Mouse (Mus musculus) embryonic facial prominence, embryonic 14.5 days (tissue): ENCODE results near the gene P2rx1. TPM values are rescaled to one million over a fixed set of nuclear protein-coding genes. Genes with fewer than 3 reads are reported as not detected.

ENCODE experiments used
- ATAC-seq: fragments of 200-750 bp; cut with Nextera tagmentation; 2 replicates; pipeline ENCODE4 v1.8.0; 2017; ENCODE audit warnings: low read depth, moderate number of reproducible peaks, moderate TSS enrichment
- DNase-seq: peaks from one replicate; pipeline ENCODE4 v3.0.0-alpha.2; 2015; ENCODE audit warnings: low spot score
- H3K27ac ChIP-seq: fragments of 300-500 bp; sonication (generic); replicated peaks from 2 replicates; pipeline ENCODE4 v1.5.1; 2014; ENCODE audit warnings: low read depth, mild to moderate bottlenecking, low read length, moderate library complexity
- H3K27me3 ChIP-seq: fragments of 300-500 bp; sonication (generic); replicated peaks from 2 replicates; pipeline ENCODE4 v1.6.1; 2014; ENCODE audit warnings: low read length; ENCODE audit not compliant: control insufficient read depth, insufficient read depth
- H3K36me3 ChIP-seq: fragments of 300-500 bp; sonication (generic); 2 replicates; pipeline ENCODE4 v1.6.1; 2014; ENCODE audit warnings: low read length, mixed read lengths; ENCODE audit not compliant: control insufficient read depth, insufficient read depth
- H3K4me1 ChIP-seq: fragments of 300-500 bp; sonication (generic); 2 replicates; pipeline ENCODE4 v1.6.1; 2014; ENCODE audit warnings: antibody characterized with exemption, low read length; ENCODE audit not compliant: control insufficient read depth, insufficient read depth
- H3K4me2 ChIP-seq: fragments of 300-500 bp; sonication (generic); 2 replicates; pipeline ENCODE4 v1.6.1; 2014; ENCODE audit warnings: low read depth, mild to moderate bottlenecking, low read length, moderate library complexity, mixed read lengths
- H3K4me3 ChIP-seq: fragments of 300-500 bp; sonication (generic); 2 replicates; pipeline ENCODE4 v1.5.1; 2014; ENCODE audit warnings: low read depth, mild to moderate bottlenecking, low read length
- H3K9ac ChIP-seq: fragments of 300-500 bp; sonication (generic); 2 replicates; pipeline ENCODE4 v1.6.1; 2014; ENCODE audit warnings: low read depth, mild to moderate bottlenecking, low read length, moderate library complexity, mixed read lengths
- H3K9me3 ChIP-seq: fragments of 300-500 bp; sonication (generic); 2 replicates; pipeline ENCODE4 v1.6.1; 2016; ENCODE audit warnings: low read length; ENCODE audit not compliant: control insufficient read depth
- WGBS: fragments of 180-500 bp; shearing (Covaris S2); extraction: QIAGEN DNeasy Blood & Tissue Kit; methylation state at CpG from one replicate; pipeline ENCODE4 v1.1.7; 2014; 5-methylcytosine and 5-hydroxymethylcytosine counted together
- polyA plus RNA-seq: library from polyadenylated mRNA; unstranded; fragments of >200 nt; fragmentation: Nextera tagmentation; extraction: Ambion mirVana; gene quantifications from 2 replicates; pipeline ENCODE4 v1.2.1, GENCODE M21; 2014

Gene P2rx1
- polyA plus RNA-seq, 1 experiment from 2014 or later = 3.0 TPM

GRCm38 (mm10) chr11:72982516-72982915 lies 16.4 kb upstream of the P2rx1 start:
- Histone ChIP-seq H3K27ac (no peak overlapping the region), H3K4me3 (no peak overlapping the region), H3K4me1 (no peaks in the 10 kb centered on the region), H3K36me3 (no peaks in the 10 kb centered on the region), H3K4me2 (no peak overlapping the region), H3K9ac (no peak overlapping the region), H3K9me3 (no peaks in the 10 kb centered on the region), H3K27me3 (no peaks in the 10 kb centered on the region)
- DNase-seq (no peak), ATAC-seq (no peak)
- 79% methylated on average over 9 of the region's 9 CpGs for WGBS

GRCm38 (mm10) chr11:72983283-72983682 lies 15.6 kb upstream of the P2rx1 start:
- no peaks in the 10 kb centered on the region for H3K4me1 ChIP-seq
- DNase-seq (no peak), ATAC-seq (no peak)
- H3K9me3 ChIP-seq = no peaks in the 10 kb centered on the region
- H3K9ac ChIP-seq = no peak overlapping the region
- no peaks in the 10 kb centered on the region for H3K27me3 ChIP-seq
- H3K4me3 ChIP-seq = no peak overlapping the region
- WGBS = 50% methylated on average over 5 of the region's 5 CpGs
- no peaks in the 10 kb centered on the region for H3K36me3 ChIP-seq
- H3K27ac ChIP-seq = no peak overlapping the region
- H3K4me2 ChIP-seq = no peak overlapping the region

- 72% methylated on average over 5 of the region's 5 CpGs for WGBS
- H3K27me3 ChIP-seq = no peaks in the 10 kb centered on the region
- H3K4me1 ChIP-seq = no peaks in the 10 kb centered on the region
- H3K36me3 ChIP-seq = no peaks in the 10 kb centered on the region
- DNase-seq (no peak), ATAC-seq (no peak)
- no peak overlapping the region for H3K4me2 ChIP-seq
- H3K4me3 ChIP-seq = no peak overlapping the region
- H3K9ac ChIP-seq = no peak overlapping the region
- no peaks in the 10 kb centered on the region for H3K9me3 ChIP-seq
- H3K27ac ChIP-seq = no peak overlapping the region
These were observed 12.2 kb upstream of the P2rx1 start for GRCm38 (mm10) chr11:72986745-72987144.

GRCm38 (mm10) chr11:72987234-72987633 lies 11.7 kb upstream of the P2rx1 start:
- Histone ChIP-seq H3K4me3 (no peak overlapping the region), H3K4me1 (no peaks in the 10 kb centered on the region), H3K27me3 (no peaks in the 10 kb centered on the region), H3K4me2 (no peak overlapping the region), H3K9me3 (no peaks in the 10 kb centered on the region), H3K36me3 (no peaks in the 10 kb centered on the region), H3K9ac (no peak overlapping the region), H3K27ac (no peak overlapping the region)
- no peak for DNase-seq
- no peak for ATAC-seq
- 64% methylated on average over 5 of the region's 5 CpGs for WGBS

- Histone ChIP-seq H3K9ac (no peak overlapping the region), H3K27me3 (no peaks in the 10 kb centered on the region), H3K36me3 (no peaks in the 10 kb centered on the region), H3K4me2 (no peak overlapping the region), H3K4me1 (no peaks in the 10 kb centered on the region), H3K4me3 (no peak overlapping the region), H3K27ac (no peak overlapping the region), H3K9me3 (no peaks in the 10 kb centered on the region)
- 80% methylated on average over 5 of the region's 5 CpGs for WGBS
- ATAC-seq (no peak), DNase-seq (no peak)
These were observed 11.1 kb upstream of the P2rx1 start for GRCm38 (mm10) chr11:72987807-72988206.

GRCm38 (mm10) chr11:72989044-72989443 lies 9.9 kb upstream of the P2rx1 start:
- DNase-seq = no peak
- no peak overlapping the region for H3K9ac ChIP-seq
- H3K4me1 ChIP-seq = no peaks in the 10 kb centered on the region
- H3K9me3 ChIP-seq = no peaks in the 10 kb centered on the region
- H3K4me3 ChIP-seq = no peak overlapping the region
- no peak overlapping the region for H3K27ac ChIP-seq
- no peak for ATAC-seq
- WGBS = 76% methylated on average over 6 of the region's 6 CpGs
- H3K27me3 ChIP-seq = no peaks in the 10 kb centered on the region
- H3K4me2 ChIP-seq = no peak overlapping the region
- H3K36me3 ChIP-seq = no peaks in the 10 kb centered on the region

- ATAC-seq = no peak
- Histone ChIP-seq H3K27ac (no peak overlapping the region), H3K27me3 (no peaks in the 10 kb centered on the region), H3K9me3 (no peaks in the 10 kb centered on the region), H3K9ac (no peak overlapping the region), H3K4me2 (no peak overlapping the region), H3K36me3 (no peaks in the 10 kb centered on the region), H3K4me3 (no peak overlapping the region), H3K4me1 (no peaks in the 10 kb centered on the region)
- 75% methylated on average over 9 of the region's 9 CpGs for WGBS
- no peak for DNase-seq
These were observed 8.2 kb upstream of the P2rx1 start for GRCm38 (mm10) chr11:72990688-72991087.

- Histone ChIP-seq H3K4me3 (no peak overlapping the region), H3K27me3 (no peaks in the 10 kb centered on the region), H3K27ac (no peak overlapping the region), H3K9ac (no peak overlapping the region), H3K9me3 (no peaks in the 10 kb centered on the region), H3K36me3 (no peaks in the 10 kb centered on the region), H3K4me1 (no peaks in the 10 kb centered on the region), H3K4me2 (no peak overlapping the region)
- ATAC-seq (no peak), DNase-seq (no peak)
- 46% methylated on average over 9 of the region's 9 CpGs for WGBS
These were observed 6.9 kb upstream of the P2rx1 start for GRCm38 (mm10) chr11:72991961-72992360.

GRCm38 (mm10) chr11:72996346-72996745 lies 2.6 kb upstream of the P2rx1 start:
- H3K4me3 ChIP-seq = no peak overlapping the region
- no peaks in the 10 kb centered on the region for H3K9me3 ChIP-seq
- DNase-seq (no peak), ATAC-seq (no peak)
- no peaks in the 10 kb centered on the region for H3K36me3 ChIP-seq
- no peak overlapping the region for H3K27ac ChIP-seq
- H3K4me2 ChIP-seq = no peak overlapping the region
- 0 out of 2 replicates have a peak, but pooled peaks cover 4% of the 10 kb centered on the region for H3K4me1 ChIP-seq
- H3K27me3 ChIP-seq = no peaks in the 10 kb centered on the region
- WGBS = 92% methylated on average over 6 of the region's 6 CpGs
- H3K9ac ChIP-seq = no peak overlapping the region
